Mouse (Mus musculus) layer of hippocampus, adult 2 months (tissue): Measurements from ENCODE around the gene Hdlbp. TPM values are rescaled to one million over a fixed set of nuclear protein-coding genes. Genes with fewer than 3 reads are reported as not detected.
A peak's percentile ranks its signal among the peaks of the same experiment; 100 is the strongest.

Experiments used
- DNase-seq, 2 experiments: peaks; one replicate each; pipeline ENCODE4 v3.0.0; 2022; ENCODE audit warnings: low spot score in 2 of 2
- H3K27ac ChIP-seq: fragments of 200-600 bp; 2 replicates; pipeline ENCODE4 v1.8.1; 2022
- H3K4me3 ChIP-seq: fragments of 200-600 bp; 2 replicates; pipeline ENCODE4 v1.8.1; 2022; ENCODE audit warnings: mild to moderate bottlenecking
- CTCF ChIP-seq: fragments of 200-600 bp; conservative IDR thresholded peaks from 2 replicates; pipeline ENCODE4 v1.8.1; 2022; ENCODE audit warnings: antibody characterized with exemption, mild to moderate bottlenecking, moderate library complexity
- total RNA-seq, 2 experiments: library from RNA; stranded (reverse); gene quantifications; 2 replicates each; pipeline ENCODE4 v1.2.3; 2021

Gene Hdlbp
- total RNA-seq, 2 experiments from 2014 or later: 137 to 148 TPM

DNA sequence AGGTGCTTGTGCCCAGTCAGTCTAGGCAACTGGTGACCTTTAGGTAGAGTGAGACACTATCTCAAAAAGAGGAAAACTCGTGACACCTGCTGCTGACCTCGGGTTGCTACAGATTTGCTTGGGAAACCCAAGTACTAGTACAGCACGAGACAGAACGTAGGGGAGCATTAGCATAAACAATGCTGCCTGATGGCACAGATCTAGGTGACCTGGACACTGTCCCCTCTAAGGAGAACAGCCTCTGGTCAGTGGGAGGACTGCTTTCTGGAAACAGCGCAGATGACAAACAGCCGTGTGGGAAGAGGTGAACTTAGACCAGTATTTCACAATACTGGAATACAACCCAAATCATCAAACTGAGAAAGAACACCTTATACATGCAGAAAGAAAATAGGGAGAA is 46.5 kb downstream of the Hdlbp start:
- TF ChIP-seq CTCF: no peak
- no peak for DNase-seq
- Histone ChIP-seq H3K27ac (no peak overlapping the region), H3K4me3 (no peak overlapping the region)

DNA sequence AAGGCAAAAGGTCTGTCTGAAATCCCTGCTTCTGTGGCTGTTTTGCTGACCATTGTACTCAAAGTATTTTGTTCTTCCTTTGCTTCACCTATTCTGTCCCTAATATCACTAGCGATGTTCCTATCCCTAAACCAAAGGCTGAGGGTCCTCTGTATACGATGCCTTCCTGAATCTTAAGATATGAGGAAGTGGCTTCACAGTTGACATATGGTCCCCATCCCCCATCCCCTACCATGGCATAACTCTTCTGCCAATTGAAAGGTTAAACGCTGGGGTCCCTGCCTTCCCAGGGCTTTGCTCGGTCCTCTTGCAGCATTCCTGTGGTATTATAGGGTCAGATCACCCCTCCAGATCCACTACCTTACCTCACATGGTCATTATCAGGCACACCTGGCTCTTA is 75.2 kb downstream of the Hdlbp start:
- Histone ChIP-seq H3K4me3 (no peak overlapping the region), H3K27ac (no peak overlapping the region)
- no peak for TF ChIP-seq CTCF
- DNase-seq: no peak

DNA sequence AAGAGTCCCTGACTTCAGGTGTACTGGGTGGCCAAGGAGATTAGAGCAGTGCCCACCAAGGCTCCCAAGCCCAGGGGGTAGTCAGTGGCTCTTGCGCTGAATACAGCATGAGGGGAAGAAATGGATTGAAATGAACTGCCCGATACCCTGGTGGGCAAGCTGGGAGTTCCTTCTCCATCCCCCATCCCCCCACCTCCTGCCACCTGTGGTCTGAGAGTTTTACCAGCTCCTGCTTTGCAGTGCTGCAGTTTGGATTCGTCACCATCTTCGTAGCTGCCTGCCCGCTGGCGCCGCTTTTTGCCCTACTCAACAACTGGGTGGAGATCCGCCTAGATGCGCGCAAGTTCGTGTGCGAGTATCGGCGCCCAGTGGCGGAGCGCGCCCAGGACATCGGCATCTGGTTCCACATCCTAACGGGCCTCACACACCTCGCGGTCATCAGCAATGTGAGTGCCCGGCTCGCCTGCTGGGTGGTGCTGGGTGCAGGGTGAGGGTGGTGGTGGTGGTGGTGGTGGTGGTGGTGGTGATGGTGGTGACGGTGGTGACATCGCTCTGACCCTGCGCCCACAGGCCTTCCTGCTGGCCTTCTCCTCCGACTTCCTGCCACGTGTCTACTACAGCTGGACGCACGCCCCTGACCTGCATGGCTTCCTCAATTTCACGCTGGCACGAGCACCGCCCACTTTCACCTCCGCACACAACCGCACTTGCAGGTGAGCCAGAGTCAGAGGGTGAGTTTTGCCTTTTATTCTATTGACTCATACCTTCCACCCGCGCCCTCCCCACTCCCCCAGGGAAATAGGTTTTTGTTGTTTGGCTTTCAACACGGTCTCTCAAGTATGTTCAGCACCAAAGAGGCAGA is 77.2 kb downstream of the Hdlbp start:
- Histone ChIP-seq H3K27ac (no peak overlapping the region), H3K4me3 (peak overlapping the region; percentile 9; the same call in 1 of the 2 replicates)
- DNase-seq: no peak
- TF ChIP-seq CTCF: no peak

DNA sequence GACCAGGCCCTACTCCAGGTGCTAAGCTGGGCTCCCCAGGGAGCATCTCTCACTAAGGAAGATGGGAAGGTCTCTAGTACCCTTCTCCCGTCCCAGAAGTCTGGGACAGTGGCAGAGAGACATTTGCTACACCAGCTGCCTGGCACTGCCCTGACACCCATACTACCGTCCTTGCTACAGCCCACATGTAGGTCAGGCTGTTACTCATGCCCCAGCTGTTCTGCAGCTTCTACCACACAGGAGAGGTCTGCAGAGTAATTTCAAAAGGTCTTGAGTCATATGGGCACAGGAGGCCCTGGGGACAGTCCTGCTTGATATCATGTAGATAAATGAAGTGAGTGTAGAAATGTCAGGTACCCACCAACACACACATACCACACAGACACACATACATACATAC is 89.7 kb downstream of the Hdlbp start:
- DNase-seq: no peak
- H3K4me3 ChIP-seq: no peak overlapping the region
- no peak for TF ChIP-seq CTCF

DNA sequence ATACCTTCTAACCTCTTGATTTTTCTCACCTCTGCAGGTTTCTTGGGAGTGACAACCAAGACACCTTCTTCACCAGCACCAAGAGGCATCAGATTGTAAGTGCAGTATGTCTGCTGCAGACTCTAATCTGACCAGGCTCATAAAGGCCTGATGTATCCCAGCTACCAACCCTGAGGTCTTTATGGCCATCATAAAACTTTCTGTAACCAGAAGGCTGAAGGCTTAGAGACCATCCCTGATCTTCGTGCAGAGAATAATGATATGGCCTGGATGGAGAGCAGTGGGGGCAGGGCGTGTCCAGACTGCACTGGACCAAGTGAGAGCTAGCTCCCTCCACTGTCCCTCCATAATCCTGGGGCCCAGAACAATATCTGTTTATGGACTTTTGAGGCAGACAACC is 91.4 kb downstream of the Hdlbp start:
- no peak for DNase-seq
- TF ChIP-seq CTCF: no peak

More for the DNA sequence above, 89.7 kb downstream of the Hdlbp start:
- H3K27ac ChIP-seq: no peak overlapping the region

DNA sequence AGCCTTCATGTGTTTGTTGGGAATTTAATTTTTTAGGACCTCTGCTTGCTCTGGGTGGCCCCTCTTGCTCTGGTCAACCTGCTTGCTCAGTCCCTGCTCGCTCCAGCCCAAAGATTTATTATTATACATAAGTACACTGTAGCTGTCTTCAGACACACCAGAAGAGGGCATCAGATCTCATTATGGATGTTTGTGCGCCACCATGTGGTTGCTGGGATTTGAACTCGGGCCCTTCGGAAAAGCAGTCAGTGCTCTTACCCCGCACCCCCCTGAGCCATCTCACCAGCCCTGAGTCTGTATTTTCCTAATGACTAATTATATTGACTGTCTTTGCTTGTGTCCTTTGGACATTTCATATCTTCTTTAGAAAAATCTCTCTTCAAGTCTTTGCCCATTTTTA is 99.5 kb downstream of the Hdlbp start:
- TF ChIP-seq CTCF: peak; percentile 52
- no peak for DNase-seq
- Histone ChIP-seq H3K4me3 (no peak overlapping the region), H3K27ac (no peak overlapping the region)

More for the DNA sequence above, 91.4 kb downstream of the Hdlbp start:
- Histone ChIP-seq H3K4me3 (no peak overlapping the region), H3K27ac (no peak overlapping the region)

DNA sequence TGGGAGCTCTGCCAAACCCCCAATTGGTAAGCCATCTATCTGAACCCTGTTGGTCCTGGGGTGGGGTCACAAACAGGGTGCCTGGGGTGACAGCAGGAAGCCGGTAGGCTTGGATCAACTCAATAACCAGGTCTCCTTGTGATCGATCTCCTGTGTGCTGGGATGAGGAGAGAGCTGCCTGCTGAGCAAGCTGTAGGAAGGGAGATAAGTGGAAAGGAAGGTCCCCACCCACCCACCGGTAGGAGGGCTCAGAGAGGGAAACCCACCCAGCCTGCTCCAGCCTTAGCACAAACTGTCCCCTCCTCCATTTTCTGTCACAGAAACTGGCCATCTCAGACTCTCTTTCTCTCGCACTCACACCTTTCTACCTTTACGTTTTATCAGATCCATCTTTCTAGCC is 101.3 kb downstream of the Hdlbp start:
- no peak for TF ChIP-seq CTCF

DNA sequence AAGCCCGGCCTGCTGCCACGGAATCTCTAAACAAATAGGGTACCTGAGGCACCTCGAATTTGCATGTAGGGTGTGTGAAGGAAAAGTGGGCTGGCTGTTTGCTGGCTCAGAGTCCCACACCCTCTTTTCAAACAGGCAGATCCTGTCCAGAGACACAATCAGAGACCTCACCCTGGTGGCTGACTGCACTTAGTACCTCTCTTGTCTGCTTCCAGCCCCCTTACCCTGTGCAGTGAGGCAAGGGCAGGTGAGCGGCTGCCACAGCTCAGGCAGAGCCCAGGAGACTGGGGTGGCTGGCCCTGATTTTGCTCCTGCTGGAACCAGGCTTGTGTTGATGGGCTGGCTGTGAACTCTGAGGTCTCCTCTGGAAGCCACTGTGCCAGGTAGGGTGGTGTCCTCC is 105.0 kb downstream of the Hdlbp start, which contains the start of gene Ano7:
Ano7 (plus strand) TSS at position 266 of the 400 bp plus-strand sequence.
- TF ChIP-seq CTCF: no peak
- DNase-seq: no peak
- no peak within 1 kb of the TSS for H3K27ac ChIP-seq
- no peak within 1 kb of the TSS for H3K4me3 ChIP-seq

More for the DNA sequence above, 101.3 kb downstream of the Hdlbp start:
- H3K4me3 ChIP-seq: no peak overlapping the region
- H3K27ac ChIP-seq: no peak overlapping the region
- no peak for DNase-seq

DNA sequence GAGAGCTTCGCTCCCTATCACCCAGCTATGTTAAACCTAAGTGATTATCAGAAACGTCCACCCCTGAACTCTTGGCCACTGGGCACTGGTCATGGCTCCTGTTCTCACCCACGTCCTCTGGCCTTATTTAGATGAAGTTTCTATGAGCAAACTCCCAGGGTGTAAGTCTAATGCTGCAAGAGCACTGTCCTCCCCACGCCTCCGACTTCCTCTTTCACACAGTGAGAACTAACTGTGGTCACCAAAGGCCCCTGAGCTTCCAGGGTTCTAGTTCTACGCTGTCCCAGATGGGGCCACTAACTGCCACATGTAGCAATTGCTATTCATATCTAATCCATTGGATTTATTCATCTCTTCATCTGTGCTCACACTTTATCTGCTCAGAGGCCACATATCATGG is 113.0 kb downstream of the Hdlbp start:
- no peak for TF ChIP-seq CTCF

DNA sequence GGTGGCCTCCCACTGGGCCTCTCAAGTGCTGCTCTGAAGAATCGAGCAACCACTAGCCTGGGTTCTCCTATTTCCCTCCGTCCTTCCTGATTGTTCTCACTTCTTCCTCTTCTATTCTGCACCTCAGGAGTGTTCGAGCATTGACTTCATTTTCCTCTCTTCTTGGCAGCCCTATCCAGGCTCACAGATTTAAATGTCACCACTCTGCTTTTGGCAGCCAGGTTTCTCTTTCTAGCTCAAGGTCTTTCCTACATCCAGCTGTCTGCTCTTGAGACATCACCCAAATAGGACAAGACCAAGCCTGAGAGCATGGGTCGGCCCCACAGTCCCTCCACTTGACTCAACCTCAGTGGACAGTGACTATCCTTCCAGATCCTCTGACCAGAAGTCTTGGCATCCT is 116.0 kb downstream of the Hdlbp start:
- TF ChIP-seq CTCF: no peak
- no peak for DNase-seq
- no peak overlapping the region for H3K4me3 ChIP-seq
- H3K27ac ChIP-seq: no peak overlapping the region

More for the DNA sequence above, 113.0 kb downstream of the Hdlbp start:
- DNase-seq: no peak
- Histone ChIP-seq H3K4me3 (no peak overlapping the region), H3K27ac (no peak overlapping the region)

Other genes starting within 250 kb of the Hdlbp start
- gene Sned1, start 243.0 kb downstream of the Hdlbp start, total RNA-seq: 1 to 10 TPM; 4.7 to 7.7 TPM
- gene Mterf4, start 172.9 kb downstream of the Hdlbp start, total RNA-seq: 10 to 100 TPM; 20.2 to 23.0 TPM
- 10 to 100 TPM; 70.4 to 77.1 TPM for gene Ppp1r7, start 136.0 kb downstream of the Hdlbp start, total RNA-seq
- 1 to 10 TPM; 4.1 to 7.2 TPM for gene Pask, start 135.3 kb downstream of the Hdlbp start, total RNA-seq
- not detected for gene Ano7, start 104.9 kb downstream of the Hdlbp start, total RNA-seq
- gene Farp2, start 33.3 kb upstream of the Hdlbp start, total RNA-seq: 10 to 100 TPM; 12.0 to 12.6 TPM
- gene Stk25, start 179.8 kb upstream of the Hdlbp start, total RNA-seq: 100 to 1,000 TPM; 395 to 419 TPM
- gene Bok, start 206.8 kb upstream of the Hdlbp start, total RNA-seq: 10 to 100 TPM; 64.9 to 77.6 TPM